Mouse (Mus musculus) heart, embryonic 16.5 days (tissue): Measurements from ENCODE around the gene Aqp3. TPM values are rescaled to one million over a fixed set of nuclear protein-coding genes. Genes with fewer than 3 reads are reported as not detected.

Source experiments
- ATAC-seq: fragments of 200-750 bp; cut with Nextera tagmentation; replicated peaks from 2 replicates; pipeline ENCODE4 v1.8.0; 2017; ENCODE audit warnings: moderate number of reproducible peaks; ENCODE audit not compliant: insufficient read depth, low FRiP score; ENCODE audit errors: extremely low read depth
- H3K27ac ChIP-seq: fragments of 300-500 bp; sonication (generic); 2 replicates; pipeline ENCODE4 v1.5.1; 2014; ENCODE audit warnings: mild to moderate bottlenecking, low read length, control low read depth, moderate library complexity
- H3K27me3 ChIP-seq: fragments of 300-500 bp; sonication (generic); 2 replicates; pipeline ENCODE4 v1.6.1; 2014; ENCODE audit warnings: low read length, mixed read lengths; ENCODE audit not compliant: control insufficient read depth, insufficient read depth
- H3K36me3 ChIP-seq: fragments of 300-500 bp; sonication (generic); 2 replicates; pipeline ENCODE4 v1.6.1; 2014; ENCODE audit not compliant: control insufficient read depth, insufficient read depth
- H3K4me1 ChIP-seq: fragments of 300-500 bp; sonication (generic); 2 replicates; pipeline ENCODE4 v1.6.1; 2014; ENCODE audit warnings: low read length, mixed read lengths; ENCODE audit not compliant: control insufficient read depth, insufficient read depth
- H3K4me2 ChIP-seq: fragments of 300-500 bp; sonication (generic); 2 replicates; pipeline ENCODE4 v1.6.1; 2014; ENCODE audit warnings: low read depth, mild to moderate bottlenecking, control low read depth, low read length
- H3K4me3 ChIP-seq: fragments of 300-500 bp; sonication (generic); 2 replicates; pipeline ENCODE4 v1.5.1; 2014; ENCODE audit warnings: mild to moderate bottlenecking, control low read depth, low read length
- H3K9ac ChIP-seq: fragments of 300-500 bp; sonication (generic); 2 replicates; pipeline ENCODE4 v1.6.1; 2014; ENCODE audit warnings: low read length, control low read depth
- H3K9me3 ChIP-seq: fragments of 300-500 bp; sonication (generic); replicated peaks from 2 replicates; pipeline ENCODE4 v1.6.1; 2016; ENCODE audit warnings: low read length; ENCODE audit not compliant: control insufficient read depth
- WGBS: fragments of 180-500 bp; shearing (Covaris S2); extraction: QIAGEN DNeasy Blood & Tissue Kit; methylation state at CpG from one replicate; pipeline ENCODE4 v1.1.7; 2014; 5-methylcytosine and 5-hydroxymethylcytosine counted together
- polyA plus RNA-seq: library from polyadenylated mRNA; unstranded; fragments of >200 nt; fragmentation: Nextera tagmentation; extraction: Ambion mirVana; gene quantifications from 2 replicates; pipeline ENCODE4 v1.2.1, GENCODE M21; 2015

The Aqp3 gene
- polyA plus RNA-seq, 1 experiment from 2014 or later, result 1.7 TPM

DNA sequence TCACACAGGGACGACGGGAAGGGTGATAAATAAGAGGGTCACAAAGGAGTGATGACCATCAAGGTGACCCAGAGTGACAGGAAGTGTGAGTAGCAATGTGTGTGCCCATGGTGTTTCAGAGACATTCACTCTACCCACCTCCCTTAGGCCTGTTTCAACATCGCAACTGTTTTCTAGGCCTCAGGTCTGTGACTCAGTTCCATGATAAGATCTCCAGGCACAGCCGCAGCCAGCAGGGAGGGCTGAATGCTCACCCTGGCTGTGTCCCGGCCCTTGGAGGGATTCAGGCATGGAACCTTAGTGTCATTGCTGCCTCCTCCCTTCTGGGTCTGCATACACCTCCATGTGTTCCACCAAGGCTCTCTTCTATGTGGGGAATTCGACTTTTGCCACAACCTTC, 19.3 kb downstream of the Aqp3 start:
- no peak overlapping the region for H3K4me2 ChIP-seq
- no peak overlapping the region for H3K27ac ChIP-seq
- H3K9ac ChIP-seq, result no peak overlapping the region
- no peak overlapping the region for H3K4me3 ChIP-seq
- no peak for ATAC-seq
- H3K4me1 ChIP-seq, result no peaks in the 10 kb centered on the region
- 40% methylated on average over 6 of the region's 6 CpGs for WGBS
- no peaks in the 10 kb centered on the region for H3K27me3 ChIP-seq
- no peaks in the 10 kb centered on the region for H3K36me3 ChIP-seq
- H3K9me3 ChIP-seq, result 0 out of 2 replicates have a peak, but pooled peaks cover 2% of the 10 kb centered on the region

DNA sequence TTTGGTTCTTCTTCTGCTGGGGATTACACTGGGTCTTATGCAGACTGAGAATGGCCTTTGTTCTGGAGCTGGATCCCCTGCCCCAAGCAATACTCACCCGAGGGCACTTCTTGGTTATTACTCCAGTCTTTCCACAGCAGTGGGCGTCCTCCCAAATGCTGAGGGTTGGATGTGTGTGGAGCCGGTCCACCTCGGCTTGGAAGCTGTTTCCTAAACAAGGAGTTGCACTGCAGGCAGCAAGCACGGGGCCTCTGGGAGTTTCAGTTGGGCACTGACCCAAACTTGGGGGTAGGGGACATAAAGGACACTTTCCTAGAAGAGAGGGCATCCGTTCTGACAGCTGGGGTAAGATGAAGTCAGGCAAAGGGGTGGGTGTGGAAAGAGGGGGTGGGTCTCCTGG, 23.5 kb downstream of the Aqp3 start:
- H3K4me2 ChIP-seq, result no peak overlapping the region
- ATAC-seq, result no peak
- H3K9ac ChIP-seq, result no peak overlapping the region
- no peaks in the 10 kb centered on the region for H3K27me3 ChIP-seq
- no peaks in the 10 kb centered on the region for H3K9me3 ChIP-seq
- 57% methylated on average over 6 of the region's 6 CpGs for WGBS
- no peak overlapping the region for H3K4me3 ChIP-seq
- H3K27ac ChIP-seq, result no peak overlapping the region
- H3K4me1 ChIP-seq, result no peaks in the 10 kb centered on the region
- H3K36me3 ChIP-seq, result no peaks in the 10 kb centered on the region

DNA sequence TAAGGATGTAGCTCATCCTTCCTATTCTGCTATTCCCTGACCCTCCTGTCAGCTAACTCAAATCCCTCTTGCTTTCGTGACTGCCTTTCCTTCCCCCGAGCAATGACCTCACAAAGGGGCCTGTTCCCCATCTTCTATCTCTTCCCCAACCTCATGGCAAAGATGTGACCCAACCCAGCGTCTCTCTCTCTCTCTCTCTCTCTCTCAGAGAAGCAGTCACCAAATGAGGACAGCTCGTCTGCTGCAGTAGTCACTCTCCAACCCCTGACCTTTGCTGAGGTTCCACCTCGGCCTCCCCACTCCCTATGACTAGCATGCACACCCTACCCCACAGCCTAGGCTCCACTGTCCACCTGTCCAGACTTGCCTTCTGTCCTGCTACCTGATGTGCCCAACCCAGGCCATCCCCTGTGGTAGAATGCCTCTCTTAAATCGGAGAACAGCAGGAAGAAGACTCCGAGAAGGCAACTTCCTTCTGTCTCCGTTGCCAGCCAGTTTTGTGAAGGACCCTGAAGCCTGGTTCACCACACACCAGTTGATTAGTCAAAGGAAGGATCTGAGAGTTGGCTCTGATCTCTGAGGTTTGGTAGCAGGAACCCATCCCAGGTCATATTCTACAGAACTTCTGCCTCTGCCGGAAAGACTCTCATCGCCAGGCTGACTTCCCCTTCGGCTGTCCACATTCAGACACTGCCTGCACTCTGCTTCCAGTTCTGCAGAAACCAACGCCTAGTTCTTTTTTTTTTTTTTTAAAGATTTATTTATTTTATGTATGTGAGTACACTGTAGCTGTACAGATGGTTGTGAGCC, 24.8 kb downstream of the Aqp3 start:
- Histone ChIP-seq H3K4me2 (no peak overlapping the region), H3K9me3 (no peaks in the 10 kb centered on the region), H3K36me3 (no peaks in the 10 kb centered on the region), H3K4me1 (no peaks in the 10 kb centered on the region), H3K27ac (no peak overlapping the region), H3K9ac (no peak overlapping the region), H3K4me3 (no peak overlapping the region), H3K27me3 (no peaks in the 10 kb centered on the region)
- ATAC-seq, result no peak
- WGBS, result 72% methylated on average over 12 of the region's 12 CpGs

DNA sequence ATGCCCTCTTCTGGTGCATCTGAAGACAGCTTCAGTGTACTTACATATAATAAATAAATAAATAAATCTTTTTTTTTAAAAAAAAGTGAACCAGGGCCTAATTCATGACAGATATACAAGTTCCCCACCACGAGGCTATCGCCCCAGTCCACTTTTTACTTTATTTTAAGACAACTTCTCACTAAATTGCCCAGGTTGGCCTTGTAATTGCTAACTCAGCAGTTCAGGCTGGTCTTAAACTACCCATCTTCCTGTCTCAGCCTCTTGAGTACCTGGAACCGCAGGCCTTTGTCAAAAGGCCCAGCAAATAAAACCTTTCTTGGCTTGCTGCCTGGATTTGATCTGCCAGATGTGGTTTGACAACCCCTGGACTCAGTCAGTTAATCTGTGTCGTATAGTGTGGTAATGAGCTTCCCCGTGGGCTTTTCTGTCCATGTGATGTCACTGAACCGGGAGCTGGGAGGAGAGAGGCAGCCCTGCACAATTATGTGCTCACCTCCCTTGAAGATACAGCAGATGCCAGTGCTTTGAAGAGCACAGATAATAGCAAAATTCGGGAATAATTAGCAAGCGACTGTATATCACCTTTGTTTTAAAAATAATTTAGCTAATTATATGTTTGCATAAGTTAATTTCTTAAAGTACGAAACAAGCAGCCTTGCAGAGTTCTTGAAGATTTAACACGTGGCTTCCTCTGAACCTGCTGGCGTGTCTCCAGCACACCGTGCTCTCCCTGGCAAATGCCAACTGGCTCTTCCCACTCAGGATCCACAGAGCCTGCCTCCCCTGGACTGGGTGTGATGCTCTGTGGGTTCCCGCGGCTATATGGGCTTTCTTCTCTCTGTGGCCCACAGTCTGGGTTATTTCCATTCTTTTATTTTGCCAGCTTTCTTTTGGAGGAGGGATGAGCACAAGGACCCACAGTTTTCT, 26.2 kb downstream of the Aqp3 start:
- Histone ChIP-seq H3K36me3 (no peaks in the 10 kb centered on the region), H3K4me1 (no peaks in the 10 kb centered on the region), H3K4me2 (no peak overlapping the region), H3K9me3 (no peaks in the 10 kb centered on the region), H3K9ac (no peak overlapping the region), H3K4me3 (no peak overlapping the region), H3K27me3 (no peaks in the 10 kb centered on the region), H3K27ac (no peak overlapping the region)
- no peak for ATAC-seq
- 75% methylated on average over 14 of the region's 14 CpGs for WGBS

DNA sequence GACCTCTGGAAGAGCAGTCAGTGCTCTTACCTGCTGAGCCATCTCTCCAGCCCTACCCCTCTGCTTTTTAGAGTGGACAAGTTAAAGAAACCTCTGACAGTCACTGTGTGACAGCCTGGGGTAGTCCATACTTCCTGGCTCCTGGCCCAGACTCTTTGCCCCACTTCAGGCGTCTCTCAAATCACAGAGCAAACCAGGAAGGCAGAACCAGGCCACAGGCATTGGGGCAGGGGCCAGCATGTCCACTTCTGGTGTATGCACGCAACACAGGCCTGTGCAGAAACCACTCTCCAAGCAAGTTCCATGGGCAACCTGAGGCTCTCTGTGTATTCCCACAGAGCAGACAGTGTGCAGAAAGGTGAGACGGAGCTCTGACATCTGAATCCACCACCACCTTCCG, 32.8 kb downstream of the Aqp3 start:
- 72% methylated on average over 4 of the region's 4 CpGs for WGBS
- H3K4me1 ChIP-seq, result no peaks in the 10 kb centered on the region
- no peak for ATAC-seq
- no peak overlapping the region for H3K27ac ChIP-seq
- H3K4me2 ChIP-seq, result no peak overlapping the region
- no peaks in the 10 kb centered on the region for H3K9me3 ChIP-seq
- no peak overlapping the region for H3K4me3 ChIP-seq
- H3K27me3 ChIP-seq, result no peaks in the 10 kb centered on the region
- H3K36me3 ChIP-seq, result no peaks in the 10 kb centered on the region
- H3K9ac ChIP-seq, result no peak overlapping the region

DNA sequence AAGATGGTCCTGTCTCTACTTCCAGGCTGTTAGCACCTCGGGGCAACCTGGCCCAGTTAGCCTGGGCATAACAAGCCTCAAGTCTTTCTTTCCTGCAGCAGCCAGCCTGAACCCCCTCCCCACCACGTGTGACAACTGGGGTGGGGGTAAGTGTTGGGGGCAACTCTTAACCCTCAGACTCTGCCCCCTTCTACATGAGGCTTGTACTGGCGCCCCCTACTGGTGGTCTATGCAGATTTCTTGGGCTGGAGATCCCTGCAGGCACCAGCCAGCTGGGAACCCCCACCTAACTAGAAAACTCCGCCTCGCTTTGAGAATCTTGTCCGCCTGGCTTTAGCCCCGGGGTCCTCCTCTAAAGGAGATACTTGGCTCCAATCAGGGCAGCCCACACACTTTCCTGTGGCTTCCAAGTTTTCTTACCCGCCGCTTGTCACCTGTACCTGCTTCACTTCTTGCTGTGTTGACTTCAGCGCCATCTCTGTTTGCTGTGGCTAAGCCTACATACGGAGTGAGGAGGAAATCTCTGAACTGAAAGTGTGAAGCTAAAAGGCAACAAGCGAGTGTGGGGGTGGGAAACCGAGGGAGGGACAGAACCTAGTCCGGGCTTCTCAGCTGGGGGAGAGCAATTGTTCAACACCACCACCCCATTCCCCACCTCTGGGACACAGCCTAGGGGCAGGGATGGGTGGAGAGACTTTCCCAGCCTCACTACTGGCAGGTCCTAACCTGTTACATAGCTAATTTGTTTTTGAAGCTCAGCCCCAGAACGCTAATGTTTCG, 33.9 kb downstream of the Aqp3 start:
- H3K9ac ChIP-seq, result no peak overlapping the region
- WGBS, result 18% methylated on average over 16 of the region's 16 CpGs
- ATAC-seq, result no peak

DNA sequence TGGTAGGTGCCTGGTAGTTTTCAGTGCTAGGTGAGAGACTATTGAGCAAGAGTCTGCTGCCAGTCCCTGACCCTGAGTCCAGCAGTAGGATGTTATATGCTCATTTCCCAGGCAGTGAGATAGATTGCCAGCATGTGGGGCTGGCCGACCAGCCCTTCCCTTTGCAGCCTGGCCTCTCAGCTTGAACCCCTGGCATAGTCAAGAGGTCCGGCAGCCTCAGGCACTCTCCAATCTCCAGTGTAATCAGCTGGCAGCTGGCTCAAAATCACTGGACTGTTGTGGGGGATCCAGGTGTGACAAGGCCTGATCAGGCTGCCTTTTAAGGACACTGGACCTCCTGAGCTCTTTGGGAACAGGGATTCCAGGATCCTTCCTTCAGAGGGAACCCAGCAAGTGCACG, 34.6 kb downstream of the Aqp3 start:
- Histone ChIP-seq H3K27me3 (no peaks in the 10 kb centered on the region), H3K4me1 (no peaks in the 10 kb centered on the region), H3K9me3 (no peaks in the 10 kb centered on the region), H3K4me2 (no peak overlapping the region), H3K4me3 (no peak overlapping the region), H3K27ac (no peak overlapping the region), H3K36me3 (no peaks in the 10 kb centered on the region), H3K9ac (no peak overlapping the region)
- 41% methylated on average over 3 of the region's 3 CpGs for WGBS
- no peak for ATAC-seq

More for the DNA sequence above, 33.9 kb downstream of the Aqp3 start:
- Histone ChIP-seq H3K4me2 (peak overlapping the region; percentile 26), H3K9me3 (no peaks in the 10 kb centered on the region), H3K4me3 (peak overlapping the region; percentile 18; the same call in 1 of the 2 replicates), H3K27ac (no peak overlapping the region), H3K36me3 (no peaks in the 10 kb centered on the region), H3K27me3 (no peaks in the 10 kb centered on the region), H3K4me1 (no peaks in the 10 kb centered on the region)

DNA sequence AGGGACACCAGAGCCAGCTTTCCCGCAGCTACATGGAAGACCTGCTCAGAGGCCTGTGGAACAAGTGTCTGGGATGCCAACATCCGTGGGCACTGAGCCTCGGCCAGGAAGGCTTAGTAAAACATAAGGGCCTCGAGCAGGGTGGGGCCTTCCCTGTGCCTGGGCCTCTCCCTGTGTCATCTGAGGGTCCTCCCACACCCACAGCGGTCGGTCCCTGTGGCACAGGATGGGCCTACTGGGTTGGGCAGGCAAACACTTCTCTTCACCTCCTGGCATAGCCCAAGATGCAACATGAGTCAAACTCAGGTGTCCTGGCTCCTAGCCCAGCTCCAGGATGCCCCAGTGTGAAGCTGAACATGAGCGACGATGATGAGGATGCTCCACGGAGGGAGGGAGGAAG, 40.6 kb downstream of the Aqp3 start:
- ATAC-seq, result no peak
- Histone ChIP-seq H3K9ac (no peak overlapping the region), H3K36me3 (no peaks in the 10 kb centered on the region), H3K27me3 (no peaks in the 10 kb centered on the region), H3K4me3 (no peak overlapping the region), H3K4me1 (peaks cover 13% of the 10 kb centered on the region), H3K9me3 (no peaks in the 10 kb centered on the region), H3K4me2 (no peak overlapping the region), H3K27ac (no peak overlapping the region)
- WGBS, result 75% methylated on average over 7 of the region's 9 CpGs
